Mouse (Mus musculus): ENCODE data around the gene Exosc5. TPM values are rescaled to one million over a fixed set of nuclear protein-coding genes. Genes with fewer than 3 reads are reported as not detected.

Exosc5 gene
- 52.0 and 62.6 TPM in 2 replicates for polyA plus RNA-seq (2015; fragmentation: Nextera tagmentation; extraction: Ambion mirVana)

GRCm38 (mm10) chr7:25658657-25659472, at the start of gene Exosc5, which contains the start of gene Bckdha:
TSS of gene Exosc5 (plus strand) at chr7:25659164.
TSS of gene Bckdha (minus strand) at chr7:25658981.

GRCm38 (mm10) chr7:25615706-25616011, 43.3 kb upstream of the Exosc5 start, which contains the start of gene Erich4:
TSS of gene Erich4 (minus strand) at chr7:25615892.

GRCm38 (mm10) chr7:25618865-25619721, 39.9 kb upstream of the Exosc5 start, which contains the start of gene Dmac2:
TSS of gene Dmac2 (plus strand) at chr7:25619414.

GRCm38 (mm10) chr7:25626509-25627430, 32.2 kb upstream of the Exosc5 start, which contains the start of gene B3gnt8:
TSS of gene B3gnt8 (plus strand) at chr7:25626654.

GRCm38 (mm10) chr7:25674719-25675300, 15.8 kb downstream of the Exosc5 start, which contains the start of gene Tmem91:
TSS of gene Tmem91 (minus strand) at chr7:25675166.

GRCm38 (mm10) chr7:25680514-25681258, 21.7 kb downstream of the Exosc5 start, which contains the start of gene B9d2:
TSS of gene B9d2 (plus strand) at chr7:25680780.

GRCm38 (mm10) chr7:25686680-25687531, 27.9 kb downstream of the Exosc5 start, which contains the start of gene Tgfb1:
TSS of gene Tgfb1 (plus strand) at chr7:25687002.

GRCm38 (mm10) chr7:25718788-25719417, 59.9 kb downstream of the Exosc5 start, which contains the start of gene Ccdc97:
TSS of gene Ccdc97 (minus strand) at chr7:25719088.

Other genes with a start within 250 kb of the Exosc5 start
- not detected in 2 replicates for gene Cxcl17, start 246.3 kb upstream of the Exosc5 start, polyA plus RNA-seq (2015; fragmentation: Nextera tagmentation; extraction: Ambion mirVana)
- gene Ceacam1, start 181.6 kb upstream of the Exosc5 start, polyA plus RNA-seq (2015; fragmentation: Nextera tagmentation; extraction: Ambion mirVana): 2.9 and 7.7 TPM in 2 replicates
- 0.13 and 0.18 TPM in 2 replicates for gene Ceacam2, start 119.3 kb upstream of the Exosc5 start, polyA plus RNA-seq (2015; fragmentation: Nextera tagmentation; extraction: Ambion mirVana)
- not detected in 2 replicates for gene Erich4, start 43.3 kb upstream of the Exosc5 start, polyA plus RNA-seq (2015; fragmentation: Nextera tagmentation; extraction: Ambion mirVana)
- 18.6 and 18.8 TPM in 2 replicates for gene Dmac2, start 39.8 kb upstream of the Exosc5 start, polyA plus RNA-seq (2015; fragmentation: Nextera tagmentation; extraction: Ambion mirVana)
- 8.5 and 9.1 TPM in 2 replicates for gene B3gnt8, start 32.5 kb upstream of the Exosc5 start, polyA plus RNA-seq (2015; fragmentation: Nextera tagmentation; extraction: Ambion mirVana)
- 42.6 and 55.7 TPM in 2 replicates for gene Bckdha, start 183 bp upstream of the Exosc5 start, polyA plus RNA-seq (2015; fragmentation: Nextera tagmentation; extraction: Ambion mirVana)
- gene Tmem91, start 16.0 kb downstream of the Exosc5 start, polyA plus RNA-seq (2015; fragmentation: Nextera tagmentation; extraction: Ambion mirVana): 0.76 and 1.2 TPM in 2 replicates
- 14.7 and 19.9 TPM in 2 replicates for gene B9d2, start 21.6 kb downstream of the Exosc5 start, polyA plus RNA-seq (2015; fragmentation: Nextera tagmentation; extraction: Ambion mirVana)
- 2.9 and 3.4 TPM in 2 replicates for gene Tgfb1, start 27.8 kb downstream of the Exosc5 start, polyA plus RNA-seq (2015; fragmentation: Nextera tagmentation; extraction: Ambion mirVana)
- 12.6 and 14.4 TPM in 2 replicates for gene Ccdc97, start 59.9 kb downstream of the Exosc5 start, polyA plus RNA-seq (2015; fragmentation: Nextera tagmentation; extraction: Ambion mirVana)
- gene Hnrnpul1, start 95.6 kb downstream of the Exosc5 start, polyA plus RNA-seq (2015; fragmentation: Nextera tagmentation; extraction: Ambion mirVana): 25.2 and 31.9 TPM in 2 replicates
- 113 and 121 TPM in 2 replicates for gene Axl, start 129.5 kb downstream of the Exosc5 start, polyA plus RNA-seq (2015; fragmentation: Nextera tagmentation; extraction: Ambion mirVana)
- gene Cyp2s1, start 157.7 kb downstream of the Exosc5 start, polyA plus RNA-seq (2015; fragmentation: Nextera tagmentation; extraction: Ambion mirVana): 10.5 and 11.8 TPM in 2 replicates
- not detected in 2 replicates for gene Cyp2b10, start 238.5 kb downstream of the Exosc5 start, polyA plus RNA-seq (2015; fragmentation: Nextera tagmentation; extraction: Ambion mirVana)

Data from urinary bladder, postnatal 0 days (tissue).